Mouse (Mus musculus) midbrain, embryonic 11.5 days (tissue): ENCODE results near the gene Sgo2b. TPM values are rescaled to one million over a fixed set of nuclear protein-coding genes. Genes with fewer than 3 reads are reported as not detected.
"Not testable (repeated sequence)": the region's sequence is repeated elsewhere in the genome, so short reads cannot be mapped to it uniquely, and the experiment has no call there.

ENCODE experiments used
- ATAC-seq: fragments of 200-750 bp; cut with Nextera tagmentation; 2 replicates; pipeline ENCODE4 v1.8.0; 2017; ENCODE audit warnings: moderate TSS enrichment, moderate library complexity; ENCODE audit not compliant: low FRiP score
- DNase-seq: peaks from one replicate; pipeline ENCODE4 v3.0.0; 2015; ENCODE audit warnings: low spot score; ENCODE audit errors: missing footprints
- H3K27ac ChIP-seq: fragments of 300-500 bp; sonication (generic); 2 replicates; pipeline ENCODE4 v1.5.1; 2014; ENCODE audit warnings: low read depth, low read length
- H3K27me3 ChIP-seq: fragments of 300-500 bp; sonication (generic); 2 replicates; pipeline ENCODE4 v1.6.1; 2014; ENCODE audit warnings: mild to moderate bottlenecking, low read length, moderate library complexity, mixed read lengths; ENCODE audit not compliant: control insufficient read depth, insufficient read depth
- H3K36me3 ChIP-seq: fragments of 300-500 bp; sonication (generic); 2 replicates; pipeline ENCODE4 v1.6.1; 2014; ENCODE audit warnings: mild to moderate bottlenecking, low read length, moderate library complexity, mixed read lengths; ENCODE audit not compliant: control insufficient read depth, insufficient read depth
- H3K4me1 ChIP-seq: fragments of 300-500 bp; sonication (generic); 2 replicates; pipeline ENCODE4 v1.6.1; 2014; ENCODE audit warnings: low read length; ENCODE audit not compliant: control insufficient read depth, insufficient read depth
- H3K4me2 ChIP-seq: fragments of 300-500 bp; sonication (generic); 2 replicates; pipeline ENCODE4 v1.6.1; 2014; ENCODE audit warnings: mild to moderate bottlenecking, moderate library complexity
- H3K4me3 ChIP-seq: fragments of 300-500 bp; sonication (generic); 2 replicates; pipeline ENCODE4 v1.5.1; 2014; ENCODE audit warnings: low read depth, low read length
- H3K9ac ChIP-seq: fragments of 300-500 bp; sonication (generic); 2 replicates; pipeline ENCODE4 v1.6.1; 2014; ENCODE audit warnings: low read length
- H3K9me3 ChIP-seq: fragments of 300-500 bp; sonication (generic); 2 replicates; pipeline ENCODE4 v1.6.1; 2016; ENCODE audit warnings: low read length; ENCODE audit not compliant: control insufficient read depth
- WGBS: fragments of 180-500 bp; shearing (Covaris S2); extraction: QIAGEN DNeasy Blood & Tissue Kit; methylation state at CpG from one replicate; pipeline ENCODE4 v1.1.7; 2014; 5-methylcytosine and 5-hydroxymethylcytosine counted together
- polyA plus RNA-seq: library from polyadenylated mRNA; unstranded; fragments of >200 nt; fragmentation: Nextera tagmentation; extraction: Ambion mirVana; gene quantifications from 2 replicates; pipeline ENCODE4 v1.2.1, GENCODE M21; 2014

The Sgo2b gene
- 0.04 TPM in 1 of 2 replicates, not detected in the other for polyA plus RNA-seq

DNA sequence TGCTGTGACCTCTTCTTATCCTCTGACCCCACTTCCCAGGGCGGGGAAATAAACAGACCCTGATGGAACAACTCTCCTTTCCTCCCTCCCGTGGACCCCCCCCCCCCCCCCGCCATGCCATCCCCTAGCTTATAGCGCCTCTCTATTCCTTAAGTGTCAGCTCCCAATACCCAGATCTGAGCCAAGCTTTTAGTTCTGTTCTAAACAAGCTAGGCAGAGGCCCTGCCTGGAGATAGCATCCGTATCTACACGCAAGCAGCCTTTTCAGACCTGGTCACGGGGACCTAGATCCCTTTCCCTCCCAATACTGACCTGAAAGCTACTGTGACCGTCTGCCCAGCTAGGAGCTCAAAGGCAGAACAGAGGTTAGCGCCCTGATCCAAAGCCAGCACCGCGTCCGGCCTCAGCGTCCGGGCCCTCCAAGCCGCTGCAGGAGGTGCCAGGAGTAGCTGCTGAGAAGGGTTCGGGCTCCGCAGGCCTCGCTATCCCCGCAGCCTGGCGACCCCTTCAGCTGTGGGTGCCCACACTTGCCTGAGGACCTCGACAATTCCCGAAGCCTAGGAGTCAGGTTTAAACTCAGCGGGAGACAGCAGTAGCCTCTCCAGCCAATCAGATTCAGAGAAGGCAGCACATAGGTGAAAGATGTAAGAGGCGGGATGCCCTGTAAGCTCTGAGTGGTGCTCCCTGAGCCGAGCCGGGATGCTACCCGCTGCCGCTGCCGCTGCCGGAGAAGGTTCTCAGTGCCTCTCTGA, at the start of gene Sgo2b:
Gene Sgo2b (minus strand): TSS at position 623 of the 752 bp plus-strand sequence.
- H3K36me3 ChIP-seq, result no peaks in the 10 kb centered on the region
- ATAC-seq, result peak; percentile 89
- H3K27me3 ChIP-seq, result no peaks in the 10 kb centered on the region
- no peak within 1 kb of the TSS for H3K27ac ChIP-seq
- DNase-seq, result peak; percentile 91
- peak within 1 kb of the TSS; percentile 63 for H3K4me2 ChIP-seq
- no peaks in the 10 kb centered on the region for H3K4me1 ChIP-seq
- peak within 1 kb of the TSS; percentile 29 for H3K4me3 ChIP-seq
- H3K9ac ChIP-seq, result peak within 1 kb of the TSS; percentile 45; the same call in 1 of the 2 replicates
- no peaks in the 10 kb centered on the region for H3K9me3 ChIP-seq
- 8% methylated on average over 30 of the region's 30 CpGs for WGBS

DNA sequence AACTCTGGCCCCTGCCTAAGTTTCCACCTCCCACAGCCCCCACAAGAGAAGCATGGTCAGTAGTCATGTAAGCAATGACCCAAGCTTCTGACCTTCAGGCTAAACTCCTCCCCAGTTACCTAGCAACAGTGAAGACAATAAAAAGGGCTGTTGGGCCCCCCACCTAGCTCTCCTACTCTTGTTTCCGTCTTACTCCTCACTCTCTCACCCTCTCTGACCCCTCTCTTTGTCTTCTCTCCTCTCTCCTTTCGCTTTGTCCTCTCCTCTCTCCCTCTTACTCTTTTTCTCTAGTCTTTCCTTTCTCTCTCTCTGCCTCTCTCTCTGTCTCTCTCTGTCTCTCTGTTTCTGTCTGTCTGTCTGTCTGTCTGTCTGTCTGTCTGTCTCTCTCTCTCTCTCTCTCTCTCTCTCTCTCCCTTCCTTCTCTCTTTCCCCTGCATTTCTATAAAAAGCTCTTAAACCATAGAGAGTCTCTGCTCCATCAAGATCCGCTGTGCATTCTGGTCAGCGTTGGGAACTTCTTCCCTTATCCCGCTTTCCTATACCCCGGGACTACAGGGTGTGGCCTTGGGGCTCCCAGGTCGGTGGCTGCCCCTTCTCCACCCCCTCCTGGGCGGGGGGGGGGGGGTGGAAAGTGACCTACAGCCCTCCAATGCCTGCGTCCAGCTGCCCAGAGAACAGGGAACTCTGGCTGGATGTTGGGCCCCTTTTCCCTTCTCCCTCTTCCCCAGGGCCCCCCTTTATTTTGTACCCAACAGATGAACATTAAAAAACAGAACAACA, 18.8 kb upstream of the Sgo2b start:
- DNase-seq, H3K9me3 ChIP-seq, H3K4me2 ChIP-seq, H3K4me3 ChIP-seq, H3K36me3 ChIP-seq, H3K9ac ChIP-seq, H3K27me3 ChIP-seq, H3K4me1 ChIP-seq, H3K27ac ChIP-seq: not testable (repeated sequence)
- ATAC-seq, result 0 out of 2 replicates have a peak, but pooled peaks have one; percentile 38
- 22% methylated on average over 9 of the region's 9 CpGs for WGBS

DNA sequence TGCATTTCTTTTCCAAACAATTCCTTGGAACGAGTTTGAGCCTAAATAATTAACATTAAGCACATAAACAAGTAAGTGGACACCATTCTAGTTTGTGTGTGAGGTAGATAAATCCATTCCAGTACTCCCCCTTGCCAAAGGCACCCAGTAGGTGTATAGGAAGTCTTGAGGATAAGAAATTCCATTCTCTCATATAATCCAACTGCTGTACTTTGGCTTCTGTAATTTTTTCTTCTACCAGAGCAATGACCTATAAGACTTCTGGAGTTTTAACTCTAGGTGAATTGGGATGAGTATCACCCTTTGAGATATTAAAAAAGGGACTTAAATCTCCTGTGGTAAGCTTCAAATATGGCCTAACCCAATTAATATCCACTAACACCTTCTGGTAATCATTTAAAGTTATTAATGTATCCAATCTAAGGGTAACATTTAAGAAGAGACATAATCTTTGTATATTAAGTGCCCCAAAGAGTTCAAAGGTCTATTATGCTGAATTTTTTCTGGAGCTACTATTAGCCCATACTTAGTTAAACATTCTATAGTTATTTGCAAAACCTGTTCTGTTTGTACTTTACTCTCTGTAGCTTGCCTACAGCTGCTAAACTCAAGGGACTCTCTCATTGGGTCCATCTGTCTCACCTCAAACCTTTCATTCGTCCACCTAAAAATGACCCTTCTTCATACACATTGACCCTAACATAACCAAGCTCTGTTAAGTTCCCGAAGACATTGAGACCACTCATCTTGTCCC, 9.2 kb upstream of the Sgo2b start:
- Histone ChIP-seq H3K27me3 (no peaks in the 10 kb centered on the region), H3K4me1 (no peaks in the 10 kb centered on the region), H3K27ac (no peak overlapping the region), H3K4me2 (no peak overlapping the region), H3K36me3 (no peaks in the 10 kb centered on the region), H3K4me3 (no peak overlapping the region), H3K9me3 (no peaks in the 10 kb centered on the region), H3K9ac (no peak overlapping the region)
- no peak for ATAC-seq
- no peak for DNase-seq
- WGBS, result 78% methylated on average over 3 of the region's 3 CpGs

- H3K36me3 ChIP-seq, H3K9ac ChIP-seq, H3K4me1 ChIP-seq, H3K27me3 ChIP-seq, ATAC-seq, H3K9me3 ChIP-seq, H3K4me3 ChIP-seq, DNase-seq, H3K4me2 ChIP-seq, H3K27ac ChIP-seq: not testable (repeated sequence)
- 87% methylated on average over 4 of the region's 4 CpGs for WGBS
These were observed 1.8 kb upstream of the Sgo2b start for GRCm38 (mm10) chr8:63953802-63954201.

DNA sequence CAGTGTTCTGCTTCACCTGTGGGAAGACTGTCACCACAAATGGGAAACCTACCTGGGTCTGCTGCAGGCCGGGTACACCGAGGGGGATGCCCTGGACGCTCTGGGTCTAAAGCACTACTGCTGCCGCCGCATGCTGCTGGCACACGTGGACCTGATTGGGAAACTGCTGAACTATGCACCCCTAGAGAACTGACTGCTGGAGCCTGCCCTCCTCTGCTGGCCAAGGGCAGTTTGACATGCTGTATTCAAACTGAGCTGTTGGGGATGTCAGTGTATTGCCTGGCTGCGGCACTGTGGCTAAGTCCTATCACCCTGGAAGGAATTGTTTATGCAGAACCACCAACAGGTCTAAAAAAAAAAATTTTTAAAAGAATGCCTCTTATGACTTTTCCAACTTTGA, 18.9 kb downstream of the Sgo2b start:
- no peak for ATAC-seq

GRCm38 (mm10) chr8:63929301-63930097, 22.5 kb downstream of the Sgo2b start:
- 48% methylated on average over 3 of the region's 3 CpGs for WGBS
- Histone ChIP-seq H3K27ac (no peak overlapping the region), H3K36me3 (no peaks in the 10 kb centered on the region), H3K4me3 (no peak overlapping the region), H3K9me3 (no peaks in the 10 kb centered on the region), H3K27me3 (no peaks in the 10 kb centered on the region), H3K9ac (no peak overlapping the region), H3K4me1 (no peaks in the 10 kb centered on the region), H3K4me2 (no peak overlapping the region)
- no peak for DNase-seq
- no peak for ATAC-seq

More for the DNA sequence above, 18.9 kb downstream of the Sgo2b start:
- Histone ChIP-seq H3K4me1 (no peaks in the 10 kb centered on the region), H3K4me2 (no peak overlapping the region), H3K9me3 (no peaks in the 10 kb centered on the region), H3K4me3 (no peak overlapping the region), H3K9ac (no peak overlapping the region), H3K27me3 (no peaks in the 10 kb centered on the region), H3K36me3 (no peaks in the 10 kb centered on the region), H3K27ac (no peak overlapping the region)
- DNase-seq, result no peak
- WGBS, result 75% methylated on average over 7 of the region's 7 CpGs

GRCm38 (mm10) chr8:63921257-63921960, 30.6 kb downstream of the Sgo2b start:
- Histone ChIP-seq H3K4me3 (no peak overlapping the region), H3K27me3 (no peaks in the 10 kb centered on the region), H3K9me3 (no peaks in the 10 kb centered on the region), H3K27ac (no peak overlapping the region), H3K36me3 (no peaks in the 10 kb centered on the region), H3K4me2 (no peak overlapping the region), H3K4me1 (no peaks in the 10 kb centered on the region), H3K9ac (no peak overlapping the region)
- ATAC-seq (no peak), DNase-seq (no peak)
- WGBS, result 50% methylated on average over 4 of the region's 4 CpGs

DNA sequence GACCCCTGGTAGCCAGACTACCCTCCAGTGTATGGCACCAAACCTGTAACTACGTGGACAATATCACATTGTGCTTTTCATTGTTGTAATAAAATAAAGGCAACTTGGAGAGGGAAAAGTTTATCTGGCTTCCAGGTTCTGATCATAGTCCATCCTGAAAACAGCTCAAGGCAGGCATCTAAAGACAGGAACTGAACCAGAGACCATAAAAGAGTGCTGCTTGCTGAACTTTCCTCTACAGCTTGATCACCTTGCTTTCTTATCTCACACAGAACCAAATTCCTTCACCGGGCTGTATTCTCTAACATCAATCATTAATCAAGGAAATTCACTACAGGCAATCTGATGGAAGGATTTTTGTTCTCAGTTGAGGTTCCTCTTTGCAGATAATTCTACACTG, 57.0 kb downstream of the Sgo2b start:
- no peak overlapping the region for H3K4me3 ChIP-seq
- WGBS, result 82% methylated on average over 2 of the region's 2 CpGs

More for the DNA sequence above, 57.0 kb downstream of the Sgo2b start:
- Histone ChIP-seq H3K4me1 (no peaks in the 10 kb centered on the region), H3K27me3 (no peaks in the 10 kb centered on the region), H3K27ac (no peak overlapping the region), H3K36me3 (no peaks in the 10 kb centered on the region), H3K9me3 (no peaks in the 10 kb centered on the region), H3K4me2 (no peak overlapping the region), H3K9ac (no peak overlapping the region)
- ATAC-seq (no peak), DNase-seq (no peak)
